Mouse (Mus musculus) G1E (cell line): ENCODE results near the gene Vstm4.

ENCODE experiments used
- CTCF ChIP-seq: IDR thresholded peaks from 2 replicates; pipeline ENCODE4 v1.5.1; 2012; ENCODE audit warnings: low read depth, low read length, inconsistent platforms, mixed read lengths
- GATA1 ChIP-seq: IDR thresholded peaks from 2 replicates; pipeline ENCODE4 v1.6.1; 2012; ENCODE audit warnings: borderline replicate concordance, low read length, inconsistent platforms, mixed read lengths

DNA sequence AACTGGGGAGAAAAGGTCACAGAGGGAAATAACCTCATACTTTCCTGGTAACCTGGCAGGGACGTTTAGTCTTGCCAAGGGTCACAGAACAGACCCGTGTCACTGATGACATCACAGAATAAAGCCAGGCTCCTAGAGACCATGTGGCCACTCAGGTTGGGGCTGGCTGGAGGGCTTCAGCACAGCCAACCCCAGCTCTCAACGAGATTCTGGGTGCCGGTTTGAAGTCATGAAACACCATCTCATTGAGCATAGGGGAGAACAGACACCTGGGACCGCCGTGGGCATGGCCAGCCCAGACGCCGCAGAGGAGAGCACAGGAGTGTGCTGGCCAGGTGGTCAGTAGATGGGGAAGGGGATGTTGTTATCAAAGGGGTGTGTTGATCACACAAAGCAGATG is 22.7 kb upstream of the Vstm4 start, which contains the start of gene Fam170b:
- TF ChIP-seq GATA1 (no peak), CTCF (no peak)
